Mouse (Mus musculus): Measurements from ENCODE around the gene Ap5z1.

The Ap5z1 gene

GRCm38 (mm10) chr5:142463461-142464454 lies at the start of gene Ap5z1:
Gene Ap5z1 (plus strand): TSS chr5:142463944.
- DNase-seq (ENCODE audit: low spot score in 2 of 2), result peak; percentile 85 to 94

- no peak for DNase-seq (ENCODE audit: low spot score in 2 of 2)
Observed at GRCm38 (mm10) chr5:142415401-142415800, 48.3 kb upstream of the Ap5z1 start.

GRCm38 (mm10) chr5:142416070-142416775 lies 47.5 kb upstream of the Ap5z1 start:
- no peak for DNase-seq (ENCODE audit: low spot score in 2 of 2)

- no peak for DNase-seq (ENCODE audit: low spot score in 2 of 2)
Observed at GRCm38 (mm10) chr5:142417104-142417503, 46.6 kb upstream of the Ap5z1 start.

GRCm38 (mm10) chr5:142417876-142418275 lies 45.9 kb upstream of the Ap5z1 start:
- DNase-seq (ENCODE audit: low spot score in 2 of 2), result no peak

- no peak for DNase-seq (ENCODE audit: low spot score in 2 of 2)
Observed at GRCm38 (mm10) chr5:142418419-142418818, 45.3 kb upstream of the Ap5z1 start.

GRCm38 (mm10) chr5:142420317-142420716 lies 43.4 kb upstream of the Ap5z1 start:
- no peak for DNase-seq (ENCODE audit: low spot score in 2 of 2)

GRCm38 (mm10) chr5:142420920-142421319 lies 42.8 kb upstream of the Ap5z1 start:
- no peak for DNase-seq (ENCODE audit: low spot score in 2 of 2)

- DNase-seq (ENCODE audit: low spot score in 2 of 2), result no peak
Observed at GRCm38 (mm10) chr5:142421886-142422285, 41.9 kb upstream of the Ap5z1 start.

- DNase-seq (ENCODE audit: low spot score in 2 of 2), result no peak
Observed at GRCm38 (mm10) chr5:142423141-142423540, 40.6 kb upstream of the Ap5z1 start.

- no peak for DNase-seq (ENCODE audit: low spot score in 2 of 2)
Observed at GRCm38 (mm10) chr5:142423701-142424100, 40.0 kb upstream of the Ap5z1 start.

GRCm38 (mm10) chr5:142424627-142425349 lies 39.0 kb upstream of the Ap5z1 start:
- DNase-seq (ENCODE audit: low spot score in 2 of 2), result peak; percentile 69 to 82

- no peak for DNase-seq (ENCODE audit: low spot score in 2 of 2)
Observed at GRCm38 (mm10) chr5:142426476-142426875, 37.3 kb upstream of the Ap5z1 start.

- DNase-seq (ENCODE audit: low spot score in 2 of 2), result no peak
Observed at GRCm38 (mm10) chr5:142427876-142428275, 35.9 kb upstream of the Ap5z1 start.

- DNase-seq (ENCODE audit: low spot score in 2 of 2), result no peak
Observed at GRCm38 (mm10) chr5:142428691-142429090, 35.1 kb upstream of the Ap5z1 start.

- DNase-seq (ENCODE audit: low spot score in 2 of 2), result no peak
Observed at GRCm38 (mm10) chr5:142431029-142431428, 32.7 kb upstream of the Ap5z1 start.

- DNase-seq (ENCODE audit: low spot score in 2 of 2), result no peak
Observed at GRCm38 (mm10) chr5:142431811-142432434, 31.8 kb upstream of the Ap5z1 start.

GRCm38 (mm10) chr5:142432695-142433094 lies 31.0 kb upstream of the Ap5z1 start:
- no peak for DNase-seq (ENCODE audit: low spot score in 2 of 2)

GRCm38 (mm10) chr5:142434052-142434451 lies 29.7 kb upstream of the Ap5z1 start:
- DNase-seq (ENCODE audit: low spot score in 2 of 2), result no peak

- no peak for DNase-seq (ENCODE audit: low spot score in 2 of 2)
Observed at GRCm38 (mm10) chr5:142435736-142436135, 28.0 kb upstream of the Ap5z1 start.

GRCm38 (mm10) chr5:142438380-142438938 lies 25.3 kb upstream of the Ap5z1 start:
- DNase-seq (ENCODE audit: low spot score in 2 of 2), result no peak
